Mouse (Mus musculus) spleen, postnatal 4 days (tissue): ENCODE results near the gene Lpin2.

Experiments
- DNase-seq, 2 experiments: peaks; one replicate each; pipeline ENCODE4 v3.0.0; 2022; ENCODE audit warnings: low spot score in 2 of 2

Lpin2 gene

DNA sequence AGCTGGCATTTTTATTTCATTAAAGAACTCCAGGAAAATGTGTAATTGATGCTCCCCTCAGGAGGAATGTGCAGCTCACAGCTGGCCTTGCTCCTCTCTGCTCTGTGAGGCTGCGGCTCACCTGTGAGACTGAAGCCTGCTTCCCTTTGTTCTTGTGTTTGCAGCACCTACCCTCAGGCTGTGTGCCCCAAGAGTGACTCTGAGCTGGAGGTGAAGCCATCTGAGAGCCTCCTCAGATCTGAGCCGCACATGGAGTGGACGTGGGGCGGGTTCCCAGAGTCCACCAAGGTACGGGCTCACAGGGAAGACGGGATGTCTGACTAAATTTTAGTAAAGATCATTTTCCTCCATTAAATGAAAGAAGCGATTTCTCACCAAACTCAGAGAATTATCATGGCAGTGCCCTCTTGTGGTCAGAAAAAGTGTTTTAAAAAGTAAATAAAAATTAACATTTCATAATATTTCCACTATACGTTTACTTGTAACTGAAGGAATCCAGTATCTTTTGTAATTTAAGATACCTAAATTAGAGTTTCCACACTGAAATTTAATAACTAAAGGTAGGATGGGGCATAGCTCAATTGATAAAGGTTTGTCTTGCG lies 47.8 kb downstream of the Lpin2 start:
- no peak for DNase-seq

DNA sequence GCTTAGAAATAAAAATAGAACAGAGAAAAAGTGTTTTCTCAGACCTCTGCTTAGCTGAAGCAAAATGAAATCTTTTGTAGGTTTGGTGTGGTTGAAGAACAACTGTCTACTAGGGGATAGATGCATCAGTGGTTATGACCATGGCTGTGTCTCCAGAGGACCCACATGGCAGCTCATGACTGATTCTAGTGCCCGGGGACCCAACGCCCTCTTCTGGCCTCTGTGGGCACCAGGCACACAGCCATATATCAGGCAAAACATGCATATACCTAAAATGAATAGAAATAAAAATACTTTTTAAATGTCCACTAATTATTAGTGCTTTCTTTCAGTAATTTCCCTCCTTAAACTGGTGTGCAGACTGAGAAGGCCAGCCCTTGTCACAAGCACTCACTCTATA lies 49.6 kb downstream of the Lpin2 start:
- no peak for DNase-seq

DNA sequence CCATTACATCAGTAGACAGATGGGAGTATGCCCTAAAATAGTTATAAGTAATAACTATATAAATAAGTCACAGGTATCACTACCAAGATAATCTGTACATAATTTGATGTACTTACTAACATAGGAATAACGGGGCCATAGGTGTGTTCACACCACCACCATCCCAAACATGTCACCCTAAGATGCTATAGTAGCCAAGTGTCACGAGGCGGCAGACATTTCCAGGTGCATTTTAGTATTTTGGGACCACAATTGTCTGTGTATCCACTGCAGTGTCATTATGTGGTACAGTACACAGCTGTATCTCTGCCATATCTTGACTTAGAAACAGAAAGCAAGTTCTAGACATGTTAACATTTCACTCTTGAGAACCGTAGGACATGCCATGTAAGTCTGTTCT lies 50.9 kb downstream of the Lpin2 start:
- no peak for DNase-seq

DNA sequence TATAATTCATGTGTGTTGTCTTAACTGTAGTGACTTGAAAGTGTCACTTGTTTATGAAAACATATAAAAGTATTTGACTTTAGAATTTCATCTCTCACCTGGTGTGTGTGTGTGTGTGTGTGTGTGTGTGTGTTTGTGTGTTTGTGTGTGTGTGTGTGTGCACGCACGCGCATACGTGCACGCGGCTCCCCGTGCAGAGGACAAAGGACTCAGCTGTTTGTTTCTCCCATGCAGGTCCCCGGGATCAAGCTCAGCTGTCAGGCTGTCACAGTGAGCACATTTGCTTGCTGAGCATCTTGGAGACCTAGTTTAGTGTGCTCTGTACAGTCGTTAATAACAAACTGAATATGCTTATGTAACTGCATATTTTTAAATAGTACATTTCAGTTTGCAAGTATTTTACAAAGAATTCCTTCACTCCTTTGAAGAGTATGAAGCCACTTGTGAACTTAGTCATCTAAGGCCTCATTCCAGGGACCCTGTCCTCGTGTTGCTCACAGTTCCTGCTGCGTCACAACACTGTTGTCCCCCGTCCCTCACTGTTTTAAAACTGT lies 51.8 kb downstream of the Lpin2 start:
- no peak for DNase-seq

DNA sequence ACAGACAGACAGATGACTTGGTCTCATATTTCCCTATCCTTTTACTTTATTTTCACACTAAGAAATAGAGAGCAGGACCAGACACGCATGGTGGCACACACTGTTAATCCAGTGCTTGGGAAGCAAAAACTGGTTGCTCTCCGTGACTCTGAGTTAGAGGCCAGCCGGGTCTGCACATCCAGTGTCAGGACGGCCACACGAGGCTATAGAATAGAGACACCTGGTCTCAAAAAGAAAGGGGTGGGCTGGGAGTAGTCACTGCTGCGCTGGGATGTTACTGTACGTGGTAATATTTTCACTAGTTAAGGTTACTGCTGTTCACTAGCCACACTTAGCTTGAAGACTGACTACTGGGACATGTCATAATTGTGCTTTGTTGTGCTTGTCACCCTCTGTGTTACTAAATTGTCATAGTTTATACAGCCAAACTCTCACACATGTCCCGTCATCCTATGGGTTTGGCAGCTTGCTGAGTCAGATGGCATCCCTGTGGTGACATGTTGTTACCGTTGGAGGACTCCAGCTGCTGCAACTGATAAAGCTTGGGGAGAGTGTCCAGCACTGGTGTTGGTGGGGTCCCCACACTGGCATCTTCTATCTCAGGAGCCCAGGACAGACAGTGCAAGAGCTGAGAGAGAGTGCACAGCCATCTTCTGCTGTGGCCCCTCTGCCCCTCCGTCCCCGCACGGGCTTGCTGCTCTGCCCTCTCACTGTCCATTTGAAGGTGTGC lies 53.0 kb downstream of the Lpin2 start:
- peak; percentile 79 for DNase-seq

DNA sequence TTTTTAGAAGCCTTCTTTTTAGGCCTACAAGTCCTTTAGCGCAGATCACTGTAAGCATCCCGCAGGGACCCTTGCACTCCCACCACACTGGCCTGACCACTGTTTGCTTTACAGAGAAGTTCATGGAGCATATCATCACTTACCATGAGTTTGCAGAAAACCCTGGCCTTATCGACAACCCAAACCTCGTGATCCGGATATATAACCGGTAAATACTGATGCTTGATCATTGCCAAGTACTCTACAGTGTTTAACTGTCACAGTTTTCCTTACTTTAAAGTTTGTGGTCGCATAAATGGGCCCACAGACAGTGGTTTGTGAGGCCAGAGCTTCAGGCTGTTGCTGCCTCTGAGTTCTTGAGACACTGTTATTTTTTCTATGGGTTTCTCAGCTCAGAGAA lies 56.1 kb downstream of the Lpin2 start:
- no peak for DNase-seq

DNA sequence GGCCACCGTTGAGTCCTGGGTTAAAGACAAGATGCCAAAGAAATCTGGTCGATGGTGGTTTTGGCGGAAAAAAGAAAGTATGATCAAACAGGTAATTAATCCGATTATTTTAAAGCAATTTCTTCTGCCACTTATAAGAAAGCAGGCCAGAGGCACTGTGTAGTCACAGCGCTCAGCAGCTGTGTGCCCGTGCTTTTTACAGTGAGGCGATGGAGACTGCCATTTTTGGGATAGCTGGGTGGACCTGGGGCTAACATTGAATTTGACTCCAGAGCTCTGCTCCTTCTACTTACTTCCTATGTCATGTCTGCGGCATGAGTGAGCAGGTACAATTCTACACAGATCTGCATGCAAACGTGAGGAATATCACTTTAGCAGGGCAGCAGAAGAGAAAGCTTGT lies 58.5 kb downstream of the Lpin2 start:
- DNase-seq = no peak

DNA sequence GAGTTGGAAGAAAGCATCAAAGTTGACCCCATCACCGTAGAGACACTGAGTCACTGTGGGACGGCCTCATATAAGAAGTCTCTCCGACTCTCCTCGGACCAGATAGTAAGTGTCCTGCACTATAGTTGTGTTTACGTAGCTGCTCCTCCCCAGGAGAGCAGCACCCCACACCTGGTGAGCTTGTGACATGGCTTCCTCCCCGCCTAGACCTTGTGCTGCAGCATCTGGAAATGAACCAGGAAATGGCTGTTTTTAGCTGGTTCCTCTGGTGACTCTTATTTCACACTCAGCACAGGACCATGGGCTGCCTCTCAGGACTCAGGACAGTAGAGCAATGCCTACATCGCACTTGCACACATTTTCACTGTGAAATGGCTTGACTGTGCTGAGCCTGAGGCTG lies 60.3 kb downstream of the Lpin2 start:
- no peak for DNase-seq

DNA sequence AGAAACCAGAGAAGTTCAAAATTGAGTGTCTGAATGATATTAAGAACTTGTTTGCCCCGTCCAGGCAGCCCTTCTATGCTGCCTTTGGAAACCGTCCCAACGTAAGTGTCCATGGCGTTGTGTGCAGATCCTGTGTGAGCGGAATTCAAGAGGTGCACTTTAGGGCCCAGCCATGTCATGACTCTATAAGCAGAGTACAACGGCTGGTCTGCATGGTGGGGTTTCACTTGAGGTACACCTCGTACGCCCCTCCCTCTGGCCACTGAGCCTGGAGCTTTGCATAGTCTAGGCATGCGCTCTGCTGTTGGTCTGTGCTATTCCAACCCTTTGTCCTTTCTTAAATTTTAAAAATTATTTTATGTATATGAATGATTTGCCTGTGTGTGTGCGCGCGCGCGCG lies 62.8 kb downstream of the Lpin2 start:
- DNase-seq = peak in 1 of 2 experiments; percentile 55

DNA sequence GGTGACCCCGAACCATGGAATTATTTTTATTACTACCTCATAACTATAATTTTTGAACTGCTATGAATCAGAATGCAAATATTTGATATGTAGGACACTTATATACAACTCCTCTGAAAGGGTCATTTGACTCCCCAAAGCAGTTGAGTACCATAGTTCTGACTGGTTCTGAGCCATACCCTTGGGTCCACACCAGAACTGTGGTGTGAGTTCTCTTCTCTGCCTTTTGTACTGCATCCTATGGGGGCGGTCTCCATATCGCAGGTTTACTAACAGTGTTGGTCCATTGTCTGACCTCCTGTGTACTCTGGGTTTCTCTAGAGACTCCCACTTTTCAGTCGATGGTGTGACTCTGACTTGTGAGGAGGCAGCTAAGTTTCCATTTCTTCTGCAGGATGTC lies 63.7 kb downstream of the Lpin2 start:
- DNase-seq = no peak

DNA sequence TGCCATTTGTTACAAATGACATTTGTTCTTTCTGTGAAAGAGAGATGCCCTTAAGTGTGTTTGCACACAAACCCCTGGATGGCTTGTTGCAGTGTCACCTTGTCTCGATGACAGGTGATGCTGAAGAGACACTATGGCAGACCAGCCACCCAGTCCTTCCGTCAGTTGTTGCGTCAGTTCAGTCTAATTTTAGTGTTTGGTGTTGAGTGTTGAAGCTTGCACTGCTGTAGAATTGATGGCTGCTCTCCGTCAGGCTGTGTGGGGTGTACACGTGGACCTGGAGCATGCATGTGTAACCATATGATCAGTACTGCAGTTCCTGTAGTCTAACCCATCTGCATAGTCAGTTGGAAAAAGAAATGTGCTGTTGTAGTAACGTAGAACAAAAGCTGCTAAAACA lies 66.6 kb downstream of the Lpin2 start:
- no peak for DNase-seq

DNA sequence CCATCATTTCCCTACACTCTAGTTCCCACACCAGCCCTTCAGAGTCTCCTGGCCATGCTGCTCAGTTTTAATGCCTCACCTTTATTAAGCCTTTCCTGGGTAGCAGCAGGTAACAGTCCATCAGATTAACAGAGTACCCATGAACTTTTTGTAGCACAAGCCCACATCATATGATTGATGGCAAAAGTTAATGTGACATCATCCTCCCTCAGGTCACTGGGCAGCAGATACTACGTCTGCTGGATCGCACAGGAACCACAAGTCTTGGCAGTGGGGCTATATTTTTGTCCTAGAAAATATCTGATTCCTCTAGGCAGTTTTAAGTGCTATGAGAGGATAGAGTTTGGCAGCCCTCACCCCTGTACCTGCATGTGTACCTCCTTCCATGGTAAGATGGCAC lies 67.7 kb downstream of the Lpin2 start:
- no peak for DNase-seq

DNA sequence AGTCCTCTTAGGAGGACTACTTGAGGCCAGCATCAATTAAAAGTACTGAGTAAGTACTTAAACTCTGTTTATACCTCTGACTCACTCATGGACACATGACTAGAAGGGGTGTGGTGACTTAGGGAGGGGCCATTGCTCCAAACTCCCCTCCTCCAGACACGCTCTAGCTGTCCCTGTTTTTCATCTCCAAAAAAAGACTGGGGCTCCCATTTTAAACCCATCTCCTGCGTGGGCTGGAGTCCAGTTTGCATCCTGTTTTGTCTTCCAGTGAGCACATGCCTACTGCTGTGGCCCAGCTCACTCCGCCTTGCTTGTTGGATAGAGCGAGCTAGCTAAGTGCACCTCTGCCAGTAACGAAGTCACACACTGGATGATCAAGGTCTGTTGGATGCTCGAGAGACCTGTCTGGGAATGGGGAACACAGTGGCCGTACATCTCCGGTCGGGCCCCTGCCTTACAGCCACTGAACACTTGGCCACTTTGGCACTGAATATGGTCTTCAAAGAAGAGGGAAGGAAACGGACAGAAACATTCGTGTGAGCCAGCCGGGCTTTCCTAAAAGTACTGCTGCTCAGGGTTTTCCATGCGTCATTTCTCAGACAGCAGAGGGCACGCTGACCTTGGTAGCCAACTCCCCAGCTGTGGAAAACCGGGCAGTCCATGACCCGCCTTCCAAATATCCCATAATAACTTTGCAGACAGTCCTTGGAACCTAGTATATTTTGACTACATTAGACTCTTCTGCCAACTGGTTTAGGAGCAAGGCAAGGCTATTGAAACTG lies 68.7 kb downstream of the Lpin2 start:
- DNase-seq = no peak

DNA sequence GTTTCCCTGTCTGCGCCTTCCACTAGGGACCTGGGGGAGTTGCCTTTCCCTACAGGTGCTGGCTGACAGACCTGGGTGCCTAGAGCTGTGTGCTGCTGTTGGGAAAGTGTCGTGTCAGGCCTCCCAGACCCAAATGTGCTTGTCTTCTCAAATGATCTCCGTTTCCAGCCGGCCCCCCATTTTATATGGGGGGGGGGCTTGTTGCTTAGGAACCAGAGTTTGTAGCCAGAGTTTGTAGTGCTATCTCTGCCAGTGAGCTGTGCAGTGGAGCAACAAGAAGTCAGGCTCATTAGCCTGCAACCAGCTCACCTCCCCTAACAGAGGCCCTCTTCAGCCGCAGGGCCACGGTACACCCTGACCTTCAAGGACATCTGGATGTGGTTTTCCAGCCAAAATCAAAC lies 69.2 kb downstream of the Lpin2 start:
- DNase-seq = no peak

DNA sequence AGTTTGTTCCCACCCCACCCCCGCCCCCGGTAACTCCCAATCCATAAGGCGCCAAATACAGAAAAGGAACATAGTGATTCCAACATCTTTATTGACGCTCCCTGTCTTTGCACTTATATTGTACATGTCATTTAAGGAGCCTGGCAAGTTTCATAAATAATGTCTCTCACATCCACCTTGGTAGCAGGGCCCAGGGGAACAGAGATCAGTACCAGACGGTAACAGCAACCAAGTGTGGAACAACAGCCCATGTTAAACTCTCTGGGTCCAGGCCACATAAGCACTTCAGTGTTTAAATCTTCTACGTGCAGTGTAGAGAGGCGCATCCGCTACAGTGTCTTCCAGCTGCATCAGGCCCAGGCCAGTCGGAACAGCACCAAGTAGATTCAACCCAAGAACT lies 69.7 kb downstream of the Lpin2 start:
- no peak for DNase-seq

DNA sequence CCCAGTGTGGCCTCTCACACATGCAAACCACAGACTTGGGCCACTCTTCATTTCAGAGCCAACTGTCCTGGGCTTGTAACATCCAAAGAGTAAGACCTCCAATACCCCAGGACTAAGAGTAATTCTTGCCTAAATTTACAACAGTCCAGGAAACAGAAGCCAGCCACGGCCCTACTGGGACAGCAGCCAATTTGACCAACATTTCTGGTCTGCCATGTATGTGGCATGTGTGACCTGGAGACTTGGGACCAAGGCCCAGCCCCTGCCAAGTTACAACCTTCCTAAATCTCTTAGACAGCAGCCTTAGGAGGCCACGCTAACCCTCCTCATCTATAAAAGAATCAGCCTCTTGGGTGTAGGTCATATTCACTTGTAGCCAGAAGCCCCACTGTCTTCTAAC lies 71.0 kb downstream of the Lpin2 start:
- no peak for DNase-seq

DNA sequence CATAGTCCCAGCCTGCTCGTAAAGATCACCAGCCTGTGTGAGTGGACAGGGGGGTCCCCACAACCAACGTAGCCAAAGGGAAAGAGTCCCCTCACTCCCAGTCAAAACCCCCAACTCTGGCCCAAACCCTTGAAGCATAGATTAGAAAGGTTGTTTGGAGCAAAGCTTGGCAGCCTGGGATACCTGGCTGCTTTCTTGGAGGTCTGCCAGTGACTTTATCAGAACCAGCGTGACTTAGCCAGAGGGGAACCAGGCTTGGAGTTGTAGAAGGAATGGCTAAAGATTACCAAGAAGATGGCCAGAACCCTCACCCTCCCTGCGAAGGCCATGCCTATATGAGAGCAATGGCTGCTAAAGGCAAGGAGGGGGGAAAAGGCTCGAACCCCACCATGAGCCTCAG lies 71.7 kb downstream of the Lpin2 start:
- no peak for DNase-seq

DNA sequence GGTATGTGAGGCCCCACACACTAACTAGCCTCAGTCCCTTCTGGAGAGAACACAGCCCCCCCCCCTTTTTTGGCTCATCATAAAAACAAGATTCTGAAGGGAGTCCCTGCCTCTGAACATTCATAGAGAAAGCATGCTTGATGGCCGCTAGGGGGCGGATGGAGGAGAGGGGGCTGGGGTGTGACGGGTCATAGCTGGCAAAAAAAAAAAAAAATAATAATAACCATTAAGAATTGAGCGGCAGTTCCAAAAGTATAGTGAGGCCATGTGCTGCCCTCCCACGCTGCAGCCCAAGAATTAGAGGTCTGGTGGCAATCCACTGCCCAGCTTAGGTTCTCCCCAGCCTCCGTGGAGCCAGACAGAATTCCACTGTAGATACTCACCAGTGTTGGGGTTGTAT lies 72.4 kb downstream of the Lpin2 start:
- DNase-seq = peak; percentile 59 to 89

DNA sequence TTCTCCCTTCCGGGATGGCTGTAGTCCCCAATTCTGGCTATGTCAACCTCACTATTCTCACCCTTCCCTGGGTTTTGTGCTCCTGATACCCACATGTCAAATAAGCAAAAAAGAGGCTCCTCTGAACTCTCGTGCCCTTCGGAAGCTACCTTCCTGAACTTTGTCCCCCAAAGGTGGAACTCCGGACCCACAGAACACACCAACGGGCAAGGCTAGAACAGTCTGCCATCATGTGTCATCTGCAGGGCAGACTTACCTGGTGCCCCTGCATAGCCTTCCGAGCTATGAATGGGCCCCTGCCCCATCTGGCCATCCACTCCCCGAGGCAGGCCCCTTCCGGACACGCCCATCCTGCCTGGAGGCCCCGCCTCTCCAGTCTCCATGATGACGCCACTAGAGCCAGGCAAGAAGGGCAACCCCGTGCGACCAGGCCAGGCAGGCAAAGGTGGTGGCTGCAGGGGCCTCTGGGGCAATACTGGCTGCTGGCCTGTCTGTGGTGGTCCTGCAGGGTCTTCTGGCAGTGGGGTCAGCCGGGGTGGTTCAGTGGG lies 73.8 kb downstream of the Lpin2 start:
- DNase-seq = peak in 1 of 2 experiments; percentile 56

DNA sequence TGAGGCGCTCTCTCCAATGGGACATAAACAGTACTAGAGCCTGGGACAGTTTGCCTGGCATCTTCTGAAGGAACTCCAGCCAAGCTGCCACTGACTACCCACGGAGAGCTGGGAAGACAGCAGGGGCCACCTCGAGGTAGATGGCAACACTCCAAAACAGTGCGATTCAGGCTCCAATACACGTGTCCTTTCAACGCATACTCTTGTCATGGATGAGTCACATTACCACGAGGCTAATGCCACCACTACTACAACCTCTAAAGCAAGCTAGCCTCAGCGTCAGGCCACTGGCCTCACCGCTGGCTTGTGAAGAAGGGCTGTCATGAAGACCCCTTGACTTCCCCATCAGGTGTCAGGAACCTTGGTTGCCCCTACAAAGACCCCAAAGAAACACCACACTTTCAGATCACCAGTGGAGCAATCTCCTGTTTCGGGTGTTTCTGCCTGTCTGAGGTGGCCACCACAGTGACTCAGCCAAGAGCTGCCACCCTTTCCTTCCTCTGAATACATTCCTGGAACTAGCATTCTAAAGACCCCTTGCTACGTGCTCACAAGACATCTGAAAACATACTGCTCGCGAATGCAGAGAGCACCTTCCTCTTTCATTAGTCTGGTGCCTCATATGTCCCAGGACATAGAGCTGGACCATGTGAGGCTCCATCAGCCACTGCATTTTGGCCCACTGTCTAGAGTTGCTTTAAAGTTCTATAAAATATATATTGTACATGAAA lies 74.6 kb downstream of the Lpin2 start:
- DNase-seq = no peak

DNA sequence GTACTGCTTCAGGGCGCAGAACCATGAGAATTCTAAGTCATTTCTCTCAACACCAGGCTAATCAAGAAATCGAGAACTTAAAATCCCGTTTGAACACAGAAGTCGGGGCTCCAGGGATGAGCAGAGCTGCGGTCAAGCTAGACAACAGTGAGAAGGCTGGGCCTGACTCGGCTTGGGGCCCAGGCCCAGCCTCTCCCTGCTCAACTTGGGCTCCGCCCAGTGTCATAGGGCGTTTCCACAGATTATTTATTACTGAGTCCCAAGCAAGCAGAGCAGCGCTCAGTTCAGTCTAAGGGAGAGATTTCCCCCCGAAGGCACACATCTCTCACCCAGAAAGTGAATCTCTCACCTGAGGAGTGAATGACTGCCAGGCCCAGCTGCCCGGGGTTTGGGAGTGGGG lies 77.4 kb downstream of the Lpin2 start:
- peak; percentile 75 to 79 for DNase-seq

DNA sequence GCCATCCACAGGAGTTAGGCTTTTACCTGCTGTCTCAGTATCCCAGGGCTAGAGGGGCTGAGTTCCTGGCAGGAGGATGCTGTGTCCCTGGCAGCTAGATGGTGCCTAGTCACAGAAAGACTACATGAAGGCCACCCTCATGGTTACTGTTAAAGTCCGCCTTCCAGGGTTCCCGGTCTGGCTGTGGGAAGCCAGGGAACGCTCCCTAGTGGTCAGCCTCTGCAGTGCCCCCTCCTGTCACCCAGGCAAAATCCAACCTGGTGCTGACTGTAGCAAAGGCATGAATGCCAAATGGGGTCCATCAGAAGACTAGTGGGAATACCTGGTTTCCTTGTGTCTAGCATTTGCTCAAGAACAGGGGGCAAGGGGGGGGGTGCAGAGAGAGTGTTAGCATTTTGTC lies 78.3 kb downstream of the Lpin2 start:
- no peak for DNase-seq
